Mouse (Mus musculus): ENCODE measurements around the gene Fnd3c2. TPM values are rescaled to one million over a fixed set of nuclear protein-coding genes. Genes with fewer than 3 reads are reported as not detected.

Fnd3c2 gene
- total RNA-seq (2021) (not detected), polyA plus RNA-seq (2012; rRNA removed) (not detected in 2 replicates)
- long read RNA-seq: 0 reads

GRCm38 (mm10) chrX:106255276-106255675, at the start of gene Fnd3c2:
Gene Fnd3c2, minus strand, starts transcription at chrX:106255376.
- H3K9ac ChIP-seq (ENCODE audit: low read depth, low read length): no peak within 1 kb of the TSS
- no peak within 1 kb of the TSS for H3K4me3 ChIP-seq
- no peaks in the 10 kb centered on the region for H3K4me1 ChIP-seq (ENCODE audit: control insufficient read depth, insufficient read depth, low read length)
- no peak for DNase-seq
- no peaks in the 10 kb centered on the region for H3K27me3 ChIP-seq (ENCODE audit: control insufficient read depth, insufficient read depth, low read length)
- no peak for TF ChIP-seq CTCF (IDR thresholded peaks at IDR 0.05)
- TF ChIP-seq EP300 (IDR thresholded peaks at IDR 0.05; ENCODE audit: insufficient read depth, low read depth, low read length): no peak
- no peak for TF ChIP-seq POLR2A (IDR thresholded peaks at IDR 0.05; ENCODE audit: insufficient read depth, low read depth, low read length)
- 79% methylated on average over 4 of the region's 4 CpGs for WGBS
- H3K27ac ChIP-seq: no peak within 1 kb of the TSS
- intact Hi-C loops (cut with DNase I): no loop called here
- H3K36me3 ChIP-seq (ENCODE audit: control insufficient read depth, insufficient read depth, low read length): no peaks in the 10 kb centered on the region
- no peaks in the 10 kb centered on the region for H3K79me2 ChIP-seq (replicated peaks; ENCODE audit: control insufficient read depth, insufficient read depth, low read length)

GRCm38 (mm10) chrX:106284441-106284840, 29.3 kb upstream of the Fnd3c2 start:
- no peak for DNase-seq
- intact Hi-C loops (cut with DNase I): no loop called here
- 66% methylated on average over 2 of the region's 2 CpGs for WGBS

GRCm38 (mm10) chrX:106221058-106221457, 34.1 kb downstream of the Fnd3c2 start, which contains the start of gene Taf9b:
Gene Taf9b, minus strand, starts transcription at chrX:106221158.
- TF ChIP-seq CTCF (IDR thresholded peaks at IDR 0.05) (no peak), POLR2A (IDR thresholded peaks at IDR 0.05; ENCODE audit: insufficient read depth, low read depth, low read length) (no peak), EP300 (IDR thresholded peaks at IDR 0.05; ENCODE audit: insufficient read depth, low read depth, low read length) (no peak)
- no peak for DNase-seq
- peak within 1 kb of the TSS; percentile 65 for H3K4me3 ChIP-seq
- no peaks in the 10 kb centered on the region for H3K36me3 ChIP-seq (ENCODE audit: control insufficient read depth, insufficient read depth, low read length)
- intact Hi-C loops (cut with DNase I): no loop called here
- H3K27me3 ChIP-seq (ENCODE audit: control insufficient read depth, insufficient read depth, low read length): no peaks in the 10 kb centered on the region
- H3K9ac ChIP-seq (ENCODE audit: low read depth, low read length): no peak within 1 kb of the TSS
- H3K79me2 ChIP-seq (replicated peaks; ENCODE audit: control insufficient read depth, insufficient read depth, low read length): no peaks in the 10 kb centered on the region
- no peaks in the 10 kb centered on the region; the same call in 1 of the 2 replicates for H3K4me1 ChIP-seq (ENCODE audit: control insufficient read depth, insufficient read depth, low read length)
- no peak within 1 kb of the TSS; the same call in 1 of the 2 replicates for H3K27ac ChIP-seq
- WGBS: 90% methylated on average over 25 of the region's 25 CpGs

More at GRCm38 (mm10) chrX:106284441-106284840, 29.3 kb upstream of the Fnd3c2 start:
- Histone ChIP-seq H3K9ac (ENCODE audit: low read depth, low read length) (no peak overlapping the region), H3K79me2 (replicated peaks; ENCODE audit: control insufficient read depth, insufficient read depth, low read length) (no peaks in the 10 kb centered on the region), H3K4me1 (ENCODE audit: control insufficient read depth, insufficient read depth, low read length) (no peaks in the 10 kb centered on the region), H3K4me3 (no peak overlapping the region), H3K27me3 (ENCODE audit: control insufficient read depth, insufficient read depth, low read length) (no peaks in the 10 kb centered on the region), H3K27ac (no peak overlapping the region), H3K36me3 (ENCODE audit: control insufficient read depth, insufficient read depth, low read length) (no peaks in the 10 kb centered on the region)
- TF ChIP-seq POLR2A (IDR thresholded peaks at IDR 0.05; ENCODE audit: insufficient read depth, low read depth, low read length): no peak
- no peak for TF ChIP-seq EP300 (IDR thresholded peaks at IDR 0.05; ENCODE audit: insufficient read depth, low read depth, low read length)
- no peak for TF ChIP-seq CTCF (IDR thresholded peaks at IDR 0.05)

- DNase-seq: peak; percentile 73 to 77
- intact Hi-C loops (cut with DNase I): no loop called here
- peak overlapping the region; percentile 78 for H3K27ac ChIP-seq
- H3K9ac ChIP-seq (ENCODE audit: low read depth, low read length): peak overlapping the region; percentile 61
- H3K4me1 ChIP-seq (ENCODE audit: control insufficient read depth, insufficient read depth, low read length): no peaks in the 10 kb centered on the region; the same call in 1 of the 2 replicates
- peak overlapping the region; percentile 65 for H3K4me3 ChIP-seq
- no peaks in the 10 kb centered on the region for H3K36me3 ChIP-seq (ENCODE audit: control insufficient read depth, insufficient read depth, low read length)
- no peak; the same call in 1 of the 2 replicates for TF ChIP-seq POLR2A (IDR thresholded peaks at IDR 0.05; ENCODE audit: insufficient read depth, low read depth, low read length)
- peak; percentile 26 for TF ChIP-seq CTCF (IDR thresholded peaks at IDR 0.05)
- no peak for TF ChIP-seq EP300 (IDR thresholded peaks at IDR 0.05; ENCODE audit: insufficient read depth, low read depth, low read length)
- WGBS: 19% methylated on average over 60 of the region's 60 CpGs
- H3K27me3 ChIP-seq (ENCODE audit: control insufficient read depth, insufficient read depth, low read length): no peaks in the 10 kb centered on the region
- H3K79me2 ChIP-seq (replicated peaks; ENCODE audit: control insufficient read depth, insufficient read depth, low read length): no peaks in the 10 kb centered on the region
Measured at GRCm38 (mm10) chrX:106219171-106220032, 35.8 kb downstream of the Fnd3c2 start.

GRCm38 (mm10) chrX:106209100-106209499, 46.1 kb downstream of the Fnd3c2 start:
- no peaks in the 10 kb centered on the region for H3K27me3 ChIP-seq (ENCODE audit: control insufficient read depth, insufficient read depth, low read length)
- H3K79me2 ChIP-seq (replicated peaks; ENCODE audit: control insufficient read depth, insufficient read depth, low read length): no peaks in the 10 kb centered on the region
- H3K27ac ChIP-seq: no peak overlapping the region
- DNase-seq: no peak
- WGBS: 84% methylated on average over 2 of the region's 2 CpGs
- no peak overlapping the region for H3K4me3 ChIP-seq
- no peaks in the 10 kb centered on the region for H3K36me3 ChIP-seq (ENCODE audit: control insufficient read depth, insufficient read depth, low read length)
- no peak overlapping the region for H3K9ac ChIP-seq (ENCODE audit: low read depth, low read length)
- intact Hi-C loops (cut with DNase I): no loop called here
- no peaks in the 10 kb centered on the region for H3K4me1 ChIP-seq (ENCODE audit: control insufficient read depth, insufficient read depth, low read length)
- no peak for TF ChIP-seq POLR2A (IDR thresholded peaks at IDR 0.05; ENCODE audit: insufficient read depth, low read depth, low read length)
- TF ChIP-seq CTCF (IDR thresholded peaks at IDR 0.05): no peak
- no peak for TF ChIP-seq EP300 (IDR thresholded peaks at IDR 0.05; ENCODE audit: insufficient read depth, low read depth, low read length)

- intact Hi-C loops (cut with DNase I): no loop called here
- Histone ChIP-seq H3K4me1 (ENCODE audit: control insufficient read depth, insufficient read depth, low read length) (no peaks in the 10 kb centered on the region), H3K36me3 (ENCODE audit: control insufficient read depth, insufficient read depth, low read length) (peaks cover 4% of the 10 kb centered on the region), H3K9ac (ENCODE audit: low read depth, low read length) (no peak overlapping the region), H3K4me3 (no peak overlapping the region), H3K27ac (no peak overlapping the region), H3K79me2 (replicated peaks; ENCODE audit: control insufficient read depth, insufficient read depth, low read length) (no peaks in the 10 kb centered on the region), H3K27me3 (ENCODE audit: control insufficient read depth, insufficient read depth, low read length) (no peaks in the 10 kb centered on the region)
- no peak for DNase-seq
- WGBS: 78% methylated on average over 5 of the region's 5 CpGs
- TF ChIP-seq CTCF (IDR thresholded peaks at IDR 0.05): peak; percentile 52
- no peak for TF ChIP-seq EP300 (IDR thresholded peaks at IDR 0.05; ENCODE audit: insufficient read depth, low read depth, low read length)
- TF ChIP-seq POLR2A (IDR thresholded peaks at IDR 0.05; ENCODE audit: insufficient read depth, low read depth, low read length): no peak
Measured at GRCm38 (mm10) chrX:106198904-106199303, 56.3 kb downstream of the Fnd3c2 start.
